Mouse (Mus musculus): Measurements from ENCODE around the gene Piga.
A peak's percentile ranks its signal among the peaks of the same experiment; 100 is the strongest.

Gene Piga

DNA sequence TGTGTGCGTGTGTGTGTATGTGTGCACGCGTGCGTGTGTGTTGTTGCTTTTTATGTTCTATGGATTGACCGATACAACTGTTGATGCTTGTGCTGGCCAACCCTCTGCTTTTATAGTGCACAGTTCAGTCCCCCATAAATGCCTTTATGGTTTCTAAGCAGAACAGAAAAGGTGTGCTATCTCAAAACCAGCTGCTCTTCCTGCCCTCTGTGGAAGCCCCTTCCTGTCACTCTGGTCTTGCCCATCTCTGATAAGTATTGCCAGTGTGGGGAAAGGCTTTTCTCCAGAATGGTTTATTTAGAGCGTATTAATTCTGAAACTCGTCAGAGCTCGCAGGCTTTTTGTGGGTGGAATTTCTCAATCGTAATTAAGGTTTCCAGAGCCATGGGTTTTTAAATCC, 13.1 kb downstream of the Piga start:
- DNase-seq (ENCODE audit: low spot score in 2 of 2): no peak

DNA sequence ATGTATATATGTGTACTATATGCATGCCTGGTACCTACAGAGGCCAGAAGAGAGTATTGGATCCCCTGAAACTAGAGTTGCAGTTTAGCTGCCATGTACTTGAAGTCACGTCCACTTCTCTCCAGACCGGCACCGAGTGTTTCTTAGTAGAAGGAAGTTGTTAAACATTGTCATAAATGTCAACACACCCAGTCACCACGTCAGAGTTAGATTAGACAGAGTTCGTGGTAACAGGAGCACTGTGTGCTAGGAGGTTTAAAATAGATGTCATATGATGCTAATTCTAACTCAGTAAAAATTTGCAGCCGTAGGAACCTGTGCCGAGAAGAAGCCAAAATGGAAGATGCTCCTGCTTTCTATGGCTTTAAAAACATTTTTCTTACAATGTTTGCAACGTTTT, 17.1 kb downstream of the Piga start, which contains the start of gene Asb11:
Gene Asb11, plus strand, starts transcription at position 286 of the 400 bp plus-strand sequence.
- DNase-seq (ENCODE audit: low spot score in 2 of 2): no peak

DNA sequence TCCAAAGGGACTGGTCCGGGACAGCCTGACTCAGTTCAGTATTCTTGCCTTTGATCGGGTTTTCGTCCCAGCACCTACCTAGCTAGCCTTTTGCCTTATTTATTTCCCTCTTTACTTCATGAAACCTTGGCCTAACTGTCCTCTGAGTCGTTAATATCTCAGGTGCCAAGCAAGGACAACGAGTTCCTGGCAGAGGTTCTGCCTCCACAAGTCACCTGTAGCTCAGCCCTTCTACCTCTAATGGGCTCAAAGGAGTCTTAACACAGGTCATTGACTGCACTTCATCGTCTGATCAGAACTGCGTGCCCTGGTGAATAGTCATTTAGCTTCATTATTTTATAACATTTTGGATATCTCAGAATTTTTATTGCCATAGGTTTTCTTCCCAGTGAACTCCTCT, 19.9 kb downstream of the Piga start:
- DNase-seq (ENCODE audit: low spot score in 2 of 2): no peak

DNA sequence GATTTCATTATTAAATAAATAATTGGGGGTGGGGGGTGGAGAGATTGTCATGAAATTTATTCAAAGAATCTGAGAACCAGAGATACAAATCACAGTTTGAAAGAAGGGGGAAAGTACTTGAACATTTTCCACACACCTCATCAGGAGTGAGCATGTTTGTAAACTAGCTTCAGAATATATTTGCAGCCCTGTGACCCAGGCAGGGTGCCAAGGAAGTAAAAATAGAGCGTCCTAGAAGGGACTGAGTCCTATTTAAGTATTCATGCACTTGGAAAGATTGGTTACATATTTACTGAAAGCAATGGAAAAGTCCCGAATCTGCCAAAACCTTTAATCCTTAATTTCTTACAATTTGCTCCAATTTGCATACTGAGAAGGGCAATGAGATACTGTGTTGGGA, 20.6 kb downstream of the Piga start:
- no peak for DNase-seq (ENCODE audit: low spot score in 2 of 2)

DNA sequence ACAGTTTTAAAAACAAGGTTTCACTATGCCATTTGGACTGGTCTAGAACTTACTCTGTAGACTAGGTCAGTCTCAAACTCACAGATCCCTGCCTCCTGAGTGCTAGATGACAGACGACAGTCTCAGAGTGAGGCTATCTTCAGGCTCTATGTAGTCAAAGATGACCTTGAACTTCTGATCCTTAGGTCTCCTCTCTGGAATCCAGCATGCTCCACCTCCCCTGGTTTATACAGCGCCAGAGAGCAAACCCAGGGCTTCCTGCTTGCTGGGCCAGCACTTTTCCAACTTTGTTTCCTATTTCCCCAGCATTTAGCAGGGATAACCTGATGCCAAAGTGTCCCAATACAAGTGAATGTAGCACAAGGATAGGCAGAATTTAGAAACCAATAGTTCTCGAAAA, 21.1 kb downstream of the Piga start:
- no peak for DNase-seq (ENCODE audit: low spot score in 2 of 2)

DNA sequence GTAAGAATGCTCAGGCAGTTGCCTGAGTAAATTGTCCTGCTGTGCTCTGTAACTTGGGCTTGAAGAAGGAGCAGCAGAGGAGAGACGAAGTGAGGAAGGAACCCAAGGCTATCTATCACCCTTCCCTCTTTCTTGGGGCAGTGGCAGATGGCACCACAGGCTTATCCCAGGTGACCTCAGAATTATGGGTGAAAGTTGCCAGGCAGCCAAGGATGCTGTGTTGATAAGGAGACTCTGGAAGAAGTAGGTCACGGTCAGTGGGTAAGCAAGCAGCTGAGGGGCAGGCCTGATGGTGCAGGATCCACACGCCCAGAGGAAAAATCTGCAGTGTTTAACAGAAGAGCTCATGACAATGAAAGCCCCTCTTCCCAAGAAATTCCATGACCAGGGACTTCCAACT, 21.7 kb downstream of the Piga start:
- DNase-seq (ENCODE audit: low spot score in 2 of 2): no peak

DNA sequence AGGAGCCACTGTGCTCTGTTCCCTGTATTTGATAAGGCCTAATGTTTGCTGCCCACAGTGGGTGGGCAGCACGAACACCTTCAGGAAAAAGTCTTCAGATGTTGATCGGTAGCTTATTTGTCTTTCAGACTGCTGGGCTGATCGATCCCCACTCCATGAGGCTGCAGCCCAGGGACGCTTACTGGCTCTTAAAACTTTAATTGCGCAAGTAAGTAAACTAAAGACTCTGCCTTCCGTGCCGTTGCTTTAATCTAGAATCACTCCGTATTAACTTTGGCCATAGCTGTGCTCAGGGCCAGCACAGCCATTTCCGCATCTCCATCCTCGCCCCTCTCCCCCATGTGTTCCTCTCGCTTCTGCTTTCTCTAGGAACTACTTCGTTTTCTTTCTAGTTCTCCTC, 26.0 kb downstream of the Piga start:
- no peak for DNase-seq (ENCODE audit: low spot score in 2 of 2)

DNA sequence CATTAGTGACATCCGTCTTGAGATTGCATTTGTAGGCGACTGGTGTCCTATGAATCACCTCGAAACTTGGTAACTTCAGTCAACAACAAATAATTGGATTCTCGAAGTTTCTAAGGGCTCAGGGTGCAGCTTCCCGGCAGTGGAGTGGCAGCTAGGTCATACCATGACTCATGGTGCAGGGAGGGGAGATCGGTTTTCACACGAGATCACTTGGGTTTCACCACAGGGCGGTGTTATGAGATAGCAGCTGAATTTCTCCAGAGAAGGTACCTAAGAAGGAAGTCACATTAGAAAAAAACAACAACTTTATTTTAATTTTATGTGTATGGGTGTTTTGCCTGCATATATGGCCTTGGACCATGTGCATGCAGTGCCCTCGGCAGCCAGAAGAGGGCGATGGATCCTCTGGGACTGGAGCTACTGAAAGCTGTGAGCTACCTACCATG, 26.5 kb downstream of the Piga start:
- DNase-seq (ENCODE audit: low spot score in 2 of 2): peak; percentile 20 to 66

DNA sequence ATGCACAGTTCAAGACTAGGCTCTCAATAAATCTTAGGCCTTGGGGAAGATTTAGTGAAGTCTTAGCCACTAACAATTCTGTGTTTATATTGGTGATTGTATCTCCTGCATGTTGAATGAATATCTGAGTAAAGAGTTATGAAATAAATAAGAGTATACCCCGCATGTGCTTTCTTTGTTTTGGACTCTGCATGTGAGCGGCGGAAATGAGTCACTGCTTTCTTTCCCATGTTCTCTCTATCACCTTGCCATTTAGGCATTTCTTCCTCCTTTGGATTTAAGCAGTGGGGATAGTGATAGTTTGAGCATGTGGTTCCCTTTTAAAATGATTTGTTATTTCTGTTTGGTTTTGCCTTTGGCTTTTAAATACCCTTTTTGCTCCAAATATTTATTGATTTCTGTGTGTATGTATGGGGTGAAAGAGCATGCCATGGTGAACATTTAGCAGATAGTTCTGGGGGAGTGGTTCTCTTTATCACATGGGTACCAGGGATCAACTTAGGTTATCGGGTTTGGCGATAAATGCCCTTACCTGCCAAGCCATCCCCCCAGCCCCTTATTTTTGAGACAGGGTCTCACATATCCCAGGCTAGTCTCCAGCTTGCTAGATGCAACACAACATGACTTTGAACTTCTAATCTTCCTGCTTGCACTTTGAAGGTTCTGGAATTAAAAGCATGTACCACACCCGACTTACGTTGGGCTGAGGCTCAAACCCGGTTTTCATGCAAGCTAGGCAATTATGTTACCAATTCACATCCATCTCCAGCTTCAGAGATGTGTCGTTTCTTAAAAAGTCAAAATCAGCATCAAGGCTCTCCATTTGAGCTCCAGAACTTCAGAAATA, 27.5 kb downstream of the Piga start:
- DNase-seq (ENCODE audit: low spot score in 2 of 2): no peak

DNA sequence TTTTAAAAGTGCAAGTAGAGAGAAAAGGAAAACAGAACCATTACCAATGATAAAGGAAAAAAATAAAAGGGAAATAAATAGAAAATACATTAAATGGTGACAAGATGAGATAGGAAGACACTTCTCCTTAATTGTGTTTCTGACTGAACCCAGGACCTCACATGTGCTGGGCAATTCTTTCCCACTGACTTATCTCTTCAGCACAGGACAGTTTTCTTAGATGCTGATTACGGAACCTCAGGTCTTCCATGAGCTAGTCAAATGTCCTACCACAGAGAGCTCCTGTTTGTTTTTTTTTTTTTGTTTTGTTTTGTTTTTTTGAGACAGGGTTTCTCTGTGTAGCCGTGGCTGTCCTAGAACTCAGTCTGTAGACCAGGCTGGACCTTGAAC, 28.1 kb downstream of the Piga start:
- DNase-seq (ENCODE audit: low spot score in 2 of 2): no peak

DNA sequence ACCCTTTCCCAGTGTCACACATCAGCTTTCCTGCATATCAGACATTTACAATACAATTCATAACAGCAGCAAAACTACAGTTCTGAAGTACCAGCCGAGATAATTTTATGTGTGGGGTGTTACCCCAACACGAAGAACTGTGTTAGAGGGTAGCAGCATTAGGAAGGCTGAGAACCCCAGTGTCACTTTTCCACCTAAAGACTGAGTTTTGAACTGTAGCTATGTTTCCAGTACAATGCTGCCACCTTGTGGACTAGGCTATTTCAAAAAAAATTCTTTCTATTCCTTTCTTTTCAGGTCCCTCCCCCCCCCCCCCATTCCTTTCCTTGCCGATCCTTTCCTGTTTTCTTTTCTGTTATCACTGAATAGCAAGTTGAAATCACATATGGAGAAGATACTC, 29.6 kb downstream of the Piga start:
- DNase-seq (ENCODE audit: low spot score in 2 of 2): no peak

DNA sequence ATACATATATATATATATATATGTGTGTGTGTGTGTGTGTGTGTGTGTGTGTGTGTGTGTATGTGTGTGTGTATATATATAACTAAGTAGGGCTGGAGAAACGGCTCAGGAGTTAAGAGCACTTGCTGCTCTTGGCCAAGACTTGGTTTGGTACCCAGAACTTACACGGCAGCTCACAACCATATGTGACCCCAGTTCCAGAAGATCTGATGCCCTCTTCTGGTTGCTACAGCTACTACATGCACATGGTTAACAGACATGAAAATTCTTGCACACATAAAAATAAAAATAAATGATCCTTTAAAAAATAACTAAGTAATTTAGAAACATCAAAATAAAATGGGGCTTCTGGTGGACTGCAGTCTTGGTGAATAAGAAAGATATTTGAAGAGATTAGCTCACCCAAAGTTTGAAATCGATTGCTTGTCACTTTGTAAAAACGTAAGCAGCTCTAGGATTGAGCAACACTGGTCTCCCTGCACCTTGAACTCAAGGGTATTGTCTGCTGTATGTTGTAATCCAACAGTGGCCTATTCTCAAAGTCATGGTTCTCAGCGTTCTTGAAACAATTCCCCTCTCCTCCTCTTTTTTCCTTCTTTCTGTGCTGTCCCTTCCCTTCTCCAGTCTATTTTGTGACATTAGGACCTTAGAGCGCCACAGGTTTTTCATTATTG, 39.8 kb downstream of the Piga start:
- no peak for DNase-seq (ENCODE audit: low spot score in 2 of 2)
